Mouse (Mus musculus) liver, adult 2 months (tissue): ENCODE data around the gene Gm20662. TPM values are rescaled to one million over a fixed set of nuclear protein-coding genes. Genes with fewer than 3 reads are reported as not detected.
A peak's percentile ranks its signal among the peaks of the same experiment; 100 is the strongest.

Source experiments
- DNase-seq: peaks from one replicate; pipeline ENCODE4 v3.0.0-alpha.2; 2011; ENCODE audit warnings: low read depth, low spot score; ENCODE audit errors: extremely low read depth
- H3K27ac ChIP-seq: fragments of 200-500 bp; replicated peaks from 2 replicates; pipeline ENCODE4 v1.5.1; 2012; ENCODE audit warnings: low read depth, mild to moderate bottlenecking, control low read depth, inconsistent platforms, low read length; ENCODE audit not compliant: insufficient read depth
- H3K27me3 ChIP-seq: fragments of 200-500 bp; 2 replicates; pipeline ENCODE4 v1.6.1; 2012; ENCODE audit warnings: mild to moderate bottlenecking, moderate library complexity, low read length, inconsistent platforms; ENCODE audit not compliant: control insufficient read depth, insufficient read depth
- H3K36me3 ChIP-seq: fragments of 200-500 bp; 2 replicates; pipeline ENCODE4 v1.6.1; 2012; ENCODE audit warnings: low read length, inconsistent platforms; ENCODE audit not compliant: control insufficient read depth, insufficient read depth
- H3K4me1 ChIP-seq: fragments of 200-500 bp; 2 replicates; pipeline ENCODE4 v1.6.1; 2011; ENCODE audit warnings: low read length; ENCODE audit not compliant: control insufficient read depth, insufficient read depth
- H3K4me3 ChIP-seq: fragments of 200-500 bp; 2 replicates; pipeline ENCODE4 v1.5.1; 2011; ENCODE audit warnings: low read depth, mild to moderate bottlenecking, control low read depth, low read length, moderate library complexity; ENCODE audit not compliant: insufficient read depth
- H3K79me2 ChIP-seq: fragments of 200-500 bp; 2 replicates; pipeline ENCODE4 v1.6.1; 2012; ENCODE audit warnings: inconsistent platforms, mild to moderate bottlenecking, low read length, moderate library complexity; ENCODE audit not compliant: control insufficient read depth, insufficient read depth
- H3K9ac ChIP-seq: fragments of 200-500 bp; 2 replicates; pipeline ENCODE4 v1.6.1; 2012; ENCODE audit warnings: low read depth, mild to moderate bottlenecking, control low read depth, inconsistent platforms, low read length
- CTCF ChIP-seq: fragments of 200-500 bp; IDR thresholded peaks from 2 replicates; pipeline ENCODE4 v1.5.1; 2011; ENCODE audit warnings: low read depth, low read length, control low read depth
- POLR2A ChIP-seq: fragments of 200-500 bp; IDR thresholded peaks from 2 replicates; pipeline ENCODE4 v1.6.1; 2011; ENCODE audit warnings: low read length, control low read depth; ENCODE audit not compliant: insufficient read depth; ENCODE audit errors: extremely low read depth
- WGBS: fragments of 180-500 bp; shearing (Covaris S2); methylation state at CpG from one replicate; pipeline ENCODE4 v1.1.7; 2018; 5-methylcytosine and 5-hydroxymethylcytosine counted together
- polyA plus RNA-seq: library from polyadenylated mRNA; depleted of rRNA; stranded (reverse); fragments of >200 nt; gene quantifications from 2 replicates; pipeline ENCODE4 v1.2.3, GENCODE M21; 2012
- total RNA-seq: library from RNA; depleted of rRNA; stranded (reverse); fragments of >200 nt; gene quantifications from 2 replicates; pipeline ENCODE4 v1.2.3, GENCODE M21; 2014

Gm20662 gene
- total and polyA plus RNA-seq, 2 experiments: 0.76 TPM; not detected in 1

DNA sequence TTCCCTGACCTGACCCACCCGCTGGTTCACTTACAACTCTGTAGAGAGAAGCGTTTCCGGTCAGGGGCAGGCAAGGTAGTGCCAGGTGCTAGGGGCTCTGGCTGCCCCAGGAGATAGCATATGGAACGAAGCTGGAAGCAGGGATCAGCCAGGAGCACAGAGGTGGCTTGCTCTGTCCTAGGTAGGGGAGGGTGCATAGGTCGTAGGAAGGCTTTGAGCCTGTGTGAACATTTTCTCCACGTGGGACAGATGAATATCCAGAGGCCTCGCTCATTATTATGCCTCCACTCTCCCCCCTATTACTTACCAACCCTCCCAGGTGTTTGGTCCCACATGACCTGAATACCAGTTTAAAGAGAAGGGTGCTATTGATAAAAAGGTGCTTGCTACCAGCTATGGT lies 56.3 kb downstream of the Gm20662 start:
- Histone ChIP-seq H3K79me2 (peaks cover 4% of the 10 kb centered on the region; the same call in 1 of the 2 replicates), H3K27me3 (no peaks in the 10 kb centered on the region), H3K27ac (no peak overlapping the region), H3K4me1 (peaks cover 37% of the 10 kb centered on the region), H3K9ac (no peak overlapping the region), H3K36me3 (peaks cover 3% of the 10 kb centered on the region; the same call in 1 of the 2 replicates), H3K4me3 (no peak overlapping the region)
- 67% methylated on average over 7 of the region's 7 CpGs for WGBS
- no peak for DNase-seq
- TF ChIP-seq CTCF: no peak
- no peak for TF ChIP-seq POLR2A

DNA sequence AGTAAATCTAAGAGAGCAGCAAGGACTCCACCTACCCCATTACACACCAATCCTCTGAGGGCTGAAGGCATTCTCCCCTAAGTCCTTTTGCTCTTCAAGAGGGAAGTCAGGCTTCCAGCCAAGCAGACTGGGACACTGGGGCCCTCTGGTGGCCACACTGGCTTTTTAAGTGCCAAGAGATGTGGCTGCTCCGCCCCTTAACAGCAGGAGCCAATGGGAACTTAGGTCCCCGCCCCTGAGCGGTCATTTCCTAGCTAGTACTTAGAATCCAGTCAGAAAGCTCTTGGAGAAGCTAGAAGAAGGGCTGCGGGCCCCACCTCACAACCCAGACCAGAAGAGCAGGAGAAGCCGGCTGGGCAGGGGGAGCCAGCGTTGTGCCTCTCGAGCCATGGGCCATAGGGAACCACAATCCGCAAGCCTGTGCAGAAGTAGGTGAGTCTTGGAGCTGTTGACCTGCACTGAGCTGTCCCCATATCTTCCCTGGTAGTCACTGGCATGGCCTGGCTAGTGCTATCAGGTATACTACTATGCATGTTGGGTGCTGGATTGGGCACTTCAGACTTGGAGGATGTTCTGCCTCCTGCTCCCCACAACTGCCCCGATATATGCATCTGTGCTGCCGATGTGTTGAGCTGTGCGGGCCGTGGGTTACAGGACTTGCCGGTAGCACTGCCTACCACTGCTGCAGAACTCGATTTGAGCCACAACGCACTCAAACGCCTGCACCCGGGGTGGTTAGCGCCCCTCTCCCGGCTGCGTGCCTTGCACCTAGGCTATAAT lies 56.9 kb downstream of the Gm20662 start, which contains the start of gene Amigo3:
Gene Amigo3 (plus strand): TSS at position 275 of the 780 bp plus-strand sequence.
- no peak within 1 kb of the TSS for H3K27ac ChIP-seq
- H3K4me3 ChIP-seq: no peak within 1 kb of the TSS
- peaks cover 41% of the 10 kb centered on the region for H3K4me1 ChIP-seq
- TF ChIP-seq POLR2A: no peak
- TF ChIP-seq CTCF: peak; percentile 92
- WGBS: 55% methylated on average over 20 of the region's 20 CpGs
- H3K79me2 ChIP-seq: peaks cover 4% of the 10 kb centered on the region; the same call in 1 of the 2 replicates
- H3K36me3 ChIP-seq: peaks cover 3% of the 10 kb centered on the region; the same call in 1 of the 2 replicates
- peak; percentile 89 for DNase-seq
- H3K9ac ChIP-seq: no peak within 1 kb of the TSS
- H3K27me3 ChIP-seq: no peaks in the 10 kb centered on the region

DNA sequence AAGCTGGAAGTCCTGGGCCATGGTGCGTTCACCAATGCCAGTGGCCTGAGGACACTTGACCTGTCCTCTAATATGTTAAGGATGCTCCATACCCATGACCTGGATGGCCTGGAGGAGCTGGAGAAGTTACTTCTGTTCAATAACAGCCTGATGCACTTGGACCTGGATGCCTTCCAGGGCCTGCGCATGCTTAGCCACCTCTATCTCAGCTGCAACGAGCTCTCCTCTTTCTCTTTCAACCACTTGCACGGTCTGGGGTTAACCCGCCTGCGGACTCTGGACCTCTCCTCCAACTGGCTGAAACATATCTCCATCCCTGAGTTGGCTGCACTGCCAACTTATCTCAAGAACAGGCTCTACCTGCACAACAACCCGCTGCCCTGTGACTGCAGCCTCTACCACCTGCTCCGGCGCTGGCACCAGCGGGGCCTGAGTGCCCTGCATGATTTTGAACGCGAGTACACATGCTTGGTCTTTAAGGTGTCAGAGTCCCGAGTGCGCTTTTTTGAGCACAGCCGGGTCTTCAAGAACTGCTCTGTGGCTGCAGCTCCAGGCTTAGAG lies 57.6 kb downstream of the Gm20662 start:
- peaks cover 4% of the 10 kb centered on the region; the same call in 1 of the 2 replicates for H3K79me2 ChIP-seq
- H3K9ac ChIP-seq: no peak overlapping the region
- DNase-seq: peak; percentile 74
- H3K27me3 ChIP-seq: no peaks in the 10 kb centered on the region
- peaks cover 39% of the 10 kb centered on the region for H3K4me1 ChIP-seq
- TF ChIP-seq POLR2A (no peak), CTCF (no peak)
- H3K27ac ChIP-seq: no peak overlapping the region
- H3K36me3 ChIP-seq: peaks cover 4% of the 10 kb centered on the region; the same call in 1 of the 2 replicates
- WGBS: 66% methylated on average over 15 of the region's 15 CpGs
- H3K4me3 ChIP-seq: no peak overlapping the region

DNA sequence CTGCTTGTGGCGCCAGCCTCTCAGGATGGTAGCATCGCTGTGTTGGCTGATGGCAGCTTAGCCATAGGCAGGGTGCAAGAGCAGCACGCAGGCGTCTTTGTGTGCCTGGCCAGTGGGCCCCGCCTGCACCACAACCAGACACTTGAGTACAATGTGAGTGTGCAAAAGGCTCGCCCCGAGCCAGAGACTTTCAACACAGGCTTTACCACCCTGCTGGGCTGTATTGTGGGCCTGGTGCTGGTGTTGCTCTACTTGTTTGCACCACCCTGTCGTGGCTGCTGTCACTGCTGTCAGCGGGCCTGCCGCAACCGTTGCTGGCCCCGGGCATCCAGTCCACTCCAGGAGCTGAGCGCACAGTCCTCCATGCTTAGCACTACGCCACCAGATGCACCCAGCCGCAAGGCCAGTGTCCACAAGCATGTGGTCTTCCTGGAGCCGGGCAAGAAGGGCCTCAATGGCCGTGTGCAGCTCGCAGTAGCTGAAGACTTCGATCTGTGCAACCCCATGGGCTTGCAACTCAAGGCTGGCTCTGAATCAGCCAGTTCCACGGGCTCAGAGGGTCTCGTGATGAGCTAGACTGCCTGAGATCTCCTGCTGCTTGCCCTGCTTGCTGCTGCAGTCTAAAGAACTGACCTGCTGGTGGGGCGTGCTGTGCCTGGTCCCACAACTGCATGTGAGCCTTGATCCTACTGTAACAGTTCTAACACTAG lies 58.3 kb downstream of the Gm20662 start:
- Histone ChIP-seq H3K9ac (no peak overlapping the region), H3K36me3 (peaks cover 5% of the 10 kb centered on the region; the same call in 1 of the 2 replicates), H3K4me1 (peaks cover 39% of the 10 kb centered on the region), H3K79me2 (peaks cover 1% of the 10 kb centered on the region; the same call in 1 of the 2 replicates), H3K27me3 (no peaks in the 10 kb centered on the region), H3K4me3 (no peak overlapping the region), H3K27ac (no peak overlapping the region)
- TF ChIP-seq CTCF (no peak), POLR2A (no peak)
- no peak for DNase-seq
- WGBS: 95% methylated on average over 22 of the region's 22 CpGs

DNA sequence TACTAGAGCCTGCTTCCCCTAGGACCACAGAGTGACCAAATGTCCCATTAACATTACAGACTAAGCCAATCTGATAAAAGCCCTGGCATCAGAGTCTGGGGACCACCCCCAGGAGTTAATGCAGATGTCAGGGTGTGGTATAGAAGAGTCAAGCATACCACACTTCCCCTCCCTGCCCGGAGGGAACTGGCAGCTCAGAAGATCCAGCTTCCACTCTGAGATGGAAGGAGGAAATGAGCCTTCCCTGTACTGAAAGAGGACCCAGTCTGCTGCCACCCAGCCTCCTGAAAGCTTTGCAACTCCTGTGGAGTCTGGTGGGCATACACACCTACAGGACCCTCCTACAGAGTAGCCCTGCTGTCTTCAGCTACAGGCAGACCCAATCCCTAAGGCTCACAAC lies 58.9 kb downstream of the Gm20662 start:
- Histone ChIP-seq H3K79me2 (no peaks in the 10 kb centered on the region), H3K27me3 (no peaks in the 10 kb centered on the region), H3K4me3 (no peak overlapping the region), H3K4me1 (peaks cover 34% of the 10 kb centered on the region), H3K9ac (no peak overlapping the region), H3K27ac (no peak overlapping the region), H3K36me3 (peaks cover 5% of the 10 kb centered on the region; the same call in 1 of the 2 replicates)
- TF ChIP-seq CTCF (no peak), POLR2A (no peak)
- no peak for DNase-seq
- 75% methylated on average over 1 of the region's 1 CpGs for WGBS
